Mouse (Mus musculus) midbrain, postnatal 0 days (tissue): ENCODE data around the gene Methig1. TPM values are rescaled to one million over a fixed set of nuclear protein-coding genes. Genes with fewer than 3 reads are reported as not detected.
"Not testable (repeated sequence)": the region's sequence is repeated elsewhere in the genome, so short reads cannot be mapped to it uniquely, and the experiment has no call there.

Source experiments
- ATAC-seq: fragments of 200-750 bp; cut with Nextera tagmentation; 2 replicates; pipeline ENCODE4 v1.8.0; 2017; ENCODE audit warnings: moderate number of reproducible peaks, mild to moderate bottlenecking, moderate TSS enrichment, moderate library complexity; ENCODE audit not compliant: low FRiP score
- DNase-seq: peaks from one replicate; pipeline ENCODE4 v3.0.0-alpha.2; 2015; ENCODE audit warnings: low spot score
- H3K27ac ChIP-seq: fragments of 300-500 bp; sonication (generic); 2 replicates; pipeline ENCODE4 v1.5.1; 2014; ENCODE audit warnings: low read depth, mild to moderate bottlenecking, low read length, mixed read lengths
- H3K27me3 ChIP-seq: fragments of 300-500 bp; sonication (generic); 2 replicates; pipeline ENCODE4 v1.6.1; 2014; ENCODE audit warnings: low read length, control low read depth, mixed read lengths; ENCODE audit not compliant: insufficient read depth
- H3K36me3 ChIP-seq: fragments of 300-500 bp; sonication (generic); 2 replicates; pipeline ENCODE4 v1.6.1; 2014; ENCODE audit warnings: low read length, control low read depth, mixed read lengths; ENCODE audit not compliant: insufficient read depth
- H3K4me1 ChIP-seq: fragments of 300-500 bp; sonication (generic); 2 replicates; pipeline ENCODE4 v1.6.1; 2014; ENCODE audit warnings: mild to moderate bottlenecking, control low read depth, antibody characterized with exemption, low read length, mixed read lengths; ENCODE audit not compliant: insufficient read depth
- H3K4me2 ChIP-seq: fragments of 300-500 bp; sonication (generic); 2 replicates; pipeline ENCODE4 v1.6.1; 2014; ENCODE audit warnings: low read depth, mild to moderate bottlenecking, low read length, mixed read lengths; ENCODE audit not compliant: poor library complexity, severe bottlenecking
- H3K4me3 ChIP-seq: fragments of 300-500 bp; sonication (generic); 2 replicates; pipeline ENCODE4 v1.5.1; 2014; ENCODE audit warnings: low read depth, mild to moderate bottlenecking, low read length, moderate library complexity
- H3K9ac ChIP-seq: fragments of 300-500 bp; sonication (generic); replicated peaks from 2 replicates; pipeline ENCODE4 v1.6.1; 2014; ENCODE audit warnings: mild to moderate bottlenecking, low read length, moderate library complexity, mixed read lengths; ENCODE audit not compliant: poor library complexity, severe bottlenecking
- H3K9me3 ChIP-seq: fragments of 300-500 bp; sonication (generic); 2 replicates; pipeline ENCODE4 v1.6.1; 2016; ENCODE audit warnings: low read length, control low read depth
- CTCF ChIP-seq: IDR thresholded peaks from 2 replicates; pipeline ENCODE4 v1.5.1; 2016; ENCODE audit warnings: antibody characterized with exemption, mild to moderate bottlenecking
- WGBS: fragments of 180-500 bp; shearing (Covaris S2); extraction: QIAGEN DNeasy Blood & Tissue Kit; methylation state at CpG from one replicate; pipeline ENCODE4 v1.1.7; 2014; 5-methylcytosine and 5-hydroxymethylcytosine counted together
- polyA plus RNA-seq: library from polyadenylated mRNA; unstranded; fragments of >200 nt; fragmentation: Nextera tagmentation; extraction: Ambion mirVana; gene quantifications from 2 replicates; pipeline ENCODE4 v1.2.1, GENCODE M21; 2015
- total RNA-seq: library from RNA; depleted of rRNA; stranded (reverse); fragments of >200 nt; gene quantifications from 2 replicates; pipeline ENCODE4 v1.2.3, GENCODE M21; 2014

Gene Methig1
- total and polyA plus RNA-seq, 2 experiments from 2014 or later: not detected

DNA sequence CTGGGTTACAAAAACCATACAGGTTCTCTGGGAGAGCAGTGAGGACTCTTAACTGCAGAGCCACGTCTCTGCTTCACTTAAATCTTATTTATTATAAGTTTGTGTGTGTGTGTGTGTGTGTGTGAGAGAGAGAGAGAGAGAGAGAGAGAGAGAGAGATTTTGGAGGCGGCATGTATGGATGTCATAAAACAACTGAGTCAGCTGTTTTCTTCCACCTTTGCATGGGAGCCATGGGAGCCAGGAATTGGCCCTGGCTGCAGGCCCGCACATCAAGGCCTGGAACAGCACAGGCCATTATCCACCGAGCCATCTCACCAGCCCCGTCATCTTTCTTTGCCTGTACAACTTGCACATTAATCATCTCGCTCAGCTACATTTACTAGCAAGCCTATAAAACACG is 14.2 kb downstream of the Methig1 start:
- WGBS: 91% methylated on average over 7 of the region's 7 CpGs
- ATAC-seq (no peak), DNase-seq (no peak)
- no peak overlapping the region for H3K4me2 ChIP-seq
- H3K27ac ChIP-seq: no peak overlapping the region
- no peaks in the 10 kb centered on the region for H3K27me3 ChIP-seq
- no peak overlapping the region for H3K4me3 ChIP-seq
- no peaks in the 10 kb centered on the region for H3K9me3 ChIP-seq
- TF ChIP-seq CTCF: no peak
- no peak overlapping the region for H3K9ac ChIP-seq
- no peaks in the 10 kb centered on the region for H3K36me3 ChIP-seq
- H3K4me1 ChIP-seq: no peaks in the 10 kb centered on the region

DNA sequence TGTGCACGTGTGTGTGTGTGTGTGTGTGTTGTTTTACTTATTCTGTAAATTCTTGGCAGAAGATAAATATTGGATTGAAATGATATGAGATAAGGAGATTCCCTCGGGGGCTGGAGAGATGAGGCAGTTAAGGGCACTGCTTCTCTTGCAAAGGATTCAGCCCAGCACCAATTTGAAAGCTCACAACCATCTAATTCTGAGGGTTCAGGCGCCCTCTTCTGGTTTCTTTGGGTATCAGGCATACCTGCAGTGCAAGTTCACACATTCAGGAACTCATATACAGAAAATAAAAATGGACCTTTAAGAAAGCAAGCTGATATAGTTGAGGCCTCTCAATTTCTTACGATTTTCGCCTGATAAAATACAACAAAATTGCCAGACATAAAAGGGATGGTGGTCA is 22.1 kb downstream of the Methig1 start:
- peak; percentile 83 for DNase-seq
- peak; percentile 84 for TF ChIP-seq CTCF
- no peak overlapping the region for H3K4me2 ChIP-seq
- H3K27me3 ChIP-seq: no peaks in the 10 kb centered on the region
- H3K9me3 ChIP-seq: no peaks in the 10 kb centered on the region
- no peaks in the 10 kb centered on the region for H3K36me3 ChIP-seq
- H3K27ac ChIP-seq: no peak overlapping the region
- WGBS: 40% methylated on average over 5 of the region's 5 CpGs
- no peak overlapping the region for H3K9ac ChIP-seq
- H3K4me3 ChIP-seq: no peak overlapping the region
- no peak for ATAC-seq
- H3K4me1 ChIP-seq: no peaks in the 10 kb centered on the region

DNA sequence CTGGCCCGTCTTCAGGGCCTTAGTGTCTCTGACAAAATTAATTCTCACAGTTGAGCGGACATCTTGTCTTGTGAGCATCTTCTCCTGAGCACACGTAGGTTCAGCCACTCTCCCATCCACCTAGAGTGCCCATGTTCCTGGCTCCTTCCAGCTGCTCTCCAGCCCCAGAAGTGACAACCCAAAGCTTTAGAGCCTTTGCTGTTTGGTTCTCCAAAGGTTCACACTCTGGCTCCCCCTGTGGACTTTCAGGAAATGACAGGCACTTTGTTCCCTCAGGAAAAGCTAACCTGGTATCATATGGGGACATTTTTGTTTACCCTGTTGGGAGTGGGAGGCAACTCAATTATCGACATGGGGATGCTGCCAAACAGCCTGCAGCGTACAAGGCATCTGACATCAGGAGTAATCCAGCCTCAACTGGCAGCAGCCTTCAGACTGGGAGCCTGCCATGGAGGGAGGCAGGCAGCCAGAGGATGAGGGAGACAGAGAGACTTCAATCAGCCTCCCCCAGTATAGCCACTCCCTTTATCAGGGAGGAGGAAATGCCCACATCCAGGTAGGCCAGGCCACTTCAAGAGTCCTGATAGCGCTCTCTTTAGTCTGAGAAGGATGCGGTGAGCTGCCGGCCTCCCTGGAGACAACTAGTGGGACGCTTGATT is 25.0 kb downstream of the Methig1 start:
- WGBS: 24% methylated on average over 3 of the region's 9 CpGs
- H3K27ac ChIP-seq, H3K4me3 ChIP-seq, DNase-seq, H3K36me3 ChIP-seq, ATAC-seq, H3K4me1 ChIP-seq, H3K9me3 ChIP-seq, H3K27me3 ChIP-seq, H3K4me2 ChIP-seq, H3K9ac ChIP-seq: not testable (repeated sequence)
- TF ChIP-seq CTCF: peak; percentile 39

DNA sequence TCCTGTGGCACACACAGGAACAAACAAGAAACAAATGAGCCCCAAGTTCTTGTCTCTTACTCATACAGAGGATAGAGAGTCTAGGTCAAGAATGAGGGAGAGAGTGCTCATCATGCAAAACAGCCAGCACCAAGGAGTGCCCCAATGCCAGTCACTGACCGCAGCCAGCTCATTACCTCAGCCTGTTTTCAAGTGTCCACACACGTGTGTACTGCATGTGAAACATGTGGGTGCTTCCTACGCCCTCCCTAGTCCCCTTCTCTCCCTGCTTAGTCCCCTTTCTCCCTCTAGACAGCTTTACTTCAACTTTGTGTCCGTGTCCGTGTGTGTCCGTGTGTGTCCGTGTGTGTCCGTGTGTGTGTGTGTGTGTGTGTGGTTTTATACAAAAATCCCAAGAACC is 26.7 kb downstream of the Methig1 start:
- Histone ChIP-seq H3K4me1 (no peaks in the 10 kb centered on the region), H3K9me3 (no peaks in the 10 kb centered on the region), H3K27ac (no peak overlapping the region), H3K9ac (no peak overlapping the region), H3K4me2 (no peak overlapping the region), H3K27me3 (no peaks in the 10 kb centered on the region), H3K4me3 (no peak overlapping the region), H3K36me3 (no peaks in the 10 kb centered on the region)
- ATAC-seq (no peak), DNase-seq (no peak)
- no peak for TF ChIP-seq CTCF
- WGBS: 90% methylated on average over 7 of the region's 8 CpGs

DNA sequence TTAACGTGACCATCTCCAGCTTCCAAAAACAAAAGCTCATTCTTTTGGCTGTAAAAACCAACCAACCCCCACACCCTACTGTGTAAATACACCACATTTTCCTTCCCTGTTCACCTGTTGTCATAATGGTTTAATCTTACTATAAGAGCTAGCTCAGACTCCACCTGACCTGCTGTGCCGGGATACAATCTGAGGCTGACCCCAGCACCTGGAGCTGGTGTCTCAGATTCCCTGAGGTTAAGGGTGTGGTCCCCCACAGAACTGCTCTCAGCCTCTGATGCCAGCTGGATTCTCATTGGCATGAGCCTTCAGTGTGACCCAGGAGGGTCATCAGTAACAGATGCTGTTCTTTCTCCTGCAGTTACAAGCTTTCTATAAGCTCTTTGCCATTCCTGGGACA is 27.2 kb downstream of the Methig1 start:
- no peak overlapping the region for H3K9ac ChIP-seq
- H3K27me3 ChIP-seq: no peaks in the 10 kb centered on the region
- no peak for TF ChIP-seq CTCF
- DNase-seq (no peak), ATAC-seq (no peak)
- WGBS: 82% methylated on average over 2 of the region's 2 CpGs
- H3K36me3 ChIP-seq: no peaks in the 10 kb centered on the region
- H3K4me3 ChIP-seq: no peak overlapping the region
- no peak overlapping the region for H3K27ac ChIP-seq
- H3K9me3 ChIP-seq: no peaks in the 10 kb centered on the region
- H3K4me1 ChIP-seq: no peaks in the 10 kb centered on the region
- no peak overlapping the region for H3K4me2 ChIP-seq

DNA sequence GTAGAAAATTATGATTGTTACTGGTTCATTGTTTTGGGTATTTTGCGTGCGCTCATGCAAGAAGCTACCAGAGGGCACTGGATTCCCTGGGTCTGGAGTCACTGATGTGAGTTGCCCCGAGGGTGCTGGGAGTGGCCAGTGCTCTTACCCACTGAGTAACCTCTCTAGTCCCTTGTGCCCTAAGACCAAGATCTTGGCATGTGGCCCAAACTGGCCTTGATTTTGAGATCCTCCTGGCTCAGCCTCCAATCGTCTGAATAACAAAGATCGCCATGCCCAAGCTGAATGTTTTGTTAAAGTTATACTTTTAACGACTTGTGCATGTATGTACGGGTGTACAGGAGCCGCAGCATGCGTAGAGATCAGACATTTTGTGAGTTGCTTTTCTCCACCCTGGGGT is 32.8 kb downstream of the Methig1 start:
- Histone ChIP-seq H3K9ac (no peak overlapping the region), H3K4me1 (no peaks in the 10 kb centered on the region), H3K9me3 (no peaks in the 10 kb centered on the region), H3K36me3 (no peaks in the 10 kb centered on the region), H3K27me3 (no peaks in the 10 kb centered on the region), H3K27ac (no peak overlapping the region), H3K4me2 (no peak overlapping the region), H3K4me3 (no peak overlapping the region)
- DNase-seq (no peak), ATAC-seq (no peak)
- no peak for TF ChIP-seq CTCF
- WGBS: 90% methylated on average over 9 of the region's 9 CpGs
